ENCODE assay signal across 13 mouse cellular contexts in genomic region chr9:65606321-65607109, GRCm38 (mm10). TPM values are rescaled to one million over a fixed set of nuclear protein-coding genes. Genes with fewer than 3 reads are reported as not detected.
DNase-seq lines count a peak whose midpoint lies in the region; ATAC-seq lines count a peak whose summit lies in the region.
"Had no signal": no experiment of that assay in that cellular context is flagged by ENCODE, and none has a peak within 500 bp of the region (broad histone marks: within the 10 kb centered on the region; RNA-seq: fewer than 3 reads in every experiment).

No protein-coding gene starts in this region.

- DNase-seq in heart, adult 11 months, result no peak
- peak; percentile 69 for DNase-seq in ovary, adult 18-20 months (ENCODE audit: low spot score)
- no peak for DNase-seq in ovary, postnatal 14 days (ENCODE audit: low spot score)
- DNase-seq in embryonic facial prominence, embryonic 14.5 days (ENCODE audit: low spot score), result peak; percentile 11
- no peak for DNase-seq in left cerebral cortex, postnatal 14 days (ENCODE audit: low spot score in 2 of 2)
- DNase-seq in right cerebral cortex, postnatal 25 days, result no peak
- DNase-seq in gastrocnemius, postnatal 36 days, result no peak
- DNase-seq: cerebellum, adult 11 months; kidney, adult 11 months; lung, postnatal 14 days had no signal

- H3K9me3 ChIP-seq in heart, embryonic 12.5 days (replicated peaks), result no peaks in the 10 kb centered on the region
- no peaks in the 10 kb centered on the region for H3K9me3 ChIP-seq in embryonic facial prominence, embryonic 14.5 days (ENCODE audit: control insufficient read depth, low read length)
- H3K9me3 ChIP-seq: forebrain, embryonic 10.5 days; limb, embryonic 13.5 days had no signal

- WGBS in heart, embryonic 12.5 days, result 31% methylated on average over 9 of the region's 9 CpGs
- 44% methylated on average over 9 of the region's 9 CpGs for WGBS in embryonic facial prominence, embryonic 14.5 days

- H3K27ac ChIP-seq in heart, embryonic 12.5 days (ENCODE audit: poor library complexity, severe bottlenecking), result peak overlapping the region; percentile 51
- no peak overlapping the region for H3K27ac ChIP-seq in embryonic facial prominence, embryonic 14.5 days (replicated peaks; ENCODE audit: low read depth, low read length)
- H3K27ac ChIP-seq: limb, embryonic 13.5 days had no signal

- H3K4me2 ChIP-seq in heart, embryonic 12.5 days, result no peak overlapping the region
- H3K4me2 ChIP-seq in embryonic facial prominence, embryonic 14.5 days (ENCODE audit: low read depth, low read length), result no peak overlapping the region

- no peak for ATAC-seq in heart, embryonic 12.5 days (ENCODE audit: insufficient number of reproducible peaks, low FRiP score)
- no peak for ATAC-seq in embryonic facial prominence, embryonic 14.5 days (ENCODE audit: low read depth)

- no peaks in the 10 kb centered on the region for H3K36me3 ChIP-seq in heart, embryonic 12.5 days
- H3K36me3 ChIP-seq in embryonic facial prominence, embryonic 14.5 days (ENCODE audit: control insufficient read depth, insufficient read depth, low read length), result no peaks in the 10 kb centered on the region
- H3K36me3 ChIP-seq: forebrain, embryonic 10.5 days; limb, embryonic 13.5 days had no signal

- H3K27me3 ChIP-seq in heart, embryonic 12.5 days (replicated peaks), result no peaks in the 10 kb centered on the region
- no peaks in the 10 kb centered on the region for H3K27me3 ChIP-seq in embryonic facial prominence, embryonic 14.5 days (replicated peaks; ENCODE audit: control insufficient read depth, insufficient read depth, low read length)
- H3K27me3 ChIP-seq: limb, embryonic 13.5 days had no signal

- H3K9ac ChIP-seq in heart, embryonic 12.5 days, result 0 out of 2 replicates have a peak overlapping the region, but pooled peaks have one; percentile 29
- peak overlapping the region; percentile 25; the same call in 1 of the 2 replicates for H3K9ac ChIP-seq in embryonic facial prominence, embryonic 14.5 days (ENCODE audit: low read depth, low read length)

- H3K4me1 ChIP-seq in heart, embryonic 12.5 days (replicated peaks), result peaks cover 22% of the 10 kb centered on the region
- H3K4me1 ChIP-seq in embryonic facial prominence, embryonic 14.5 days (ENCODE audit: control insufficient read depth, insufficient read depth, low read length), result 0 out of 2 replicates have a peak, but pooled peaks cover 2% of the 10 kb centered on the region

- intact Hi-C loops in left cerebral cortex, postnatal 14 days (cut with DNase I), result no loop called here
- intact Hi-C loops in gastrocnemius, postnatal 36 days (cut with DNase I), result loop anchor here (2.0 to 5.0 kb wide), 2 partner anchors 54 to 221 kb away; partner anchors contain the start of gene Zfp609

- no peak overlapping the region for H3K4me3 ChIP-seq in heart, embryonic 12.5 days
- no peak overlapping the region for H3K4me3 ChIP-seq in embryonic facial prominence, embryonic 14.5 days (ENCODE audit: low read depth, low read length)

RNA-seq across cellular contexts. Expression of gene Pif1, which starts 19.6 kb away (rescaled TPM):
- polyA plus RNA-seq in heart, embryonic 12.5 days (2016; fragmentation: Nextera tagmentation; extraction: Ambion mirVana), result 12.4 and 14.4 TPM in 2 replicates
- 5.9 and 7.2 TPM in 2 replicates for polyA plus RNA-seq in embryonic facial prominence, embryonic 14.5 days (2014; fragmentation: Nextera tagmentation; extraction: Ambion mirVana)
- under 1 TPM; 0.42 to 0.82 TPM for total RNA-seq in left cerebral cortex, postnatal 14 days (2021)
- total RNA-seq in gastrocnemius, postnatal 36 days (2021), result under 1 TPM in 1 of 2 experiments, not detected in 1; 0.92 TPM

RNA-seq across cellular contexts. Expression of gene Rbpms2, which starts 22.9 kb away (rescaled TPM):
- 132 and 135 TPM in 2 replicates for polyA plus RNA-seq in heart, embryonic 12.5 days (2016; fragmentation: Nextera tagmentation; extraction: Ambion mirVana)
- polyA plus RNA-seq in embryonic facial prominence, embryonic 14.5 days (2014; fragmentation: Nextera tagmentation; extraction: Ambion mirVana), result 13.6 and 13.8 TPM in 2 replicates
- 1 to 10 TPM; 1.8 to 2.3 TPM for total RNA-seq in left cerebral cortex, postnatal 14 days (2021)
- 1 to 10 TPM; 1.7 to 1.9 TPM for total RNA-seq in gastrocnemius, postnatal 36 days (2021)

RNA-seq across cellular contexts. Expression of gene Plekho2, which starts 26.7 kb away (rescaled TPM):
- polyA plus RNA-seq in heart, embryonic 12.5 days (2016; fragmentation: Nextera tagmentation; extraction: Ambion mirVana), result 14.0 and 14.9 TPM in 2 replicates
- polyA plus RNA-seq in embryonic facial prominence, embryonic 14.5 days (2014; fragmentation: Nextera tagmentation; extraction: Ambion mirVana), result 12.9 and 14.3 TPM in 2 replicates
- total RNA-seq in left cerebral cortex, postnatal 14 days (2021), result 1 to 10 TPM; 6.5 to 9.6 TPM
- total RNA-seq in gastrocnemius, postnatal 36 days (2021), result 1 to 10 TPM; 5.2 to 5.9 TPM

Comparison
In these comparisons a context has a peak if more than half of its experiments do, and no peak if none do; other contexts are left out.
1. DNase-seq: peak in ovary, adult 18-20 months (single experiment) and embryonic facial prominence, embryonic 14.5 days (single experiment); none in heart, adult 11 months (single experiment), ovary, postnatal 14 days (single experiment), left cerebral cortex, postnatal 14 days (0 of 2), right cerebral cortex, postnatal 25 days (single experiment) and gastrocnemius, postnatal 36 days (0 of 2).